Mouse (Mus musculus) CH12.LX (cell line): ENCODE data around the gene Tfap2a. TPM values are rescaled to one million over a fixed set of nuclear protein-coding genes. Genes with fewer than 3 reads are reported as not detected.

Source experiments
- DNase-seq: peaks from one replicate; pipeline ENCODE4 v3.0.0-alpha.2; 2013; ENCODE audit errors: extremely low read depth
- H3K27ac ChIP-seq: 2 replicates; pipeline ENCODE4 v1.5.1; 2012; ENCODE audit warnings: low read depth, mild to moderate bottlenecking, control low read depth, moderate library complexity; ENCODE audit not compliant: insufficient read depth
- H3K27me3 ChIP-seq: replicated peaks from 2 replicates; pipeline ENCODE3; 2012; ENCODE audit warnings: inconsistent platforms
- H3K36me3 ChIP-seq, 2 experiments: replicated peaks in 1 of 2; 2 replicates each; pipeline versions ENCODE3 to v1.6.1; 2012; ENCODE audit warnings: inconsistent platforms in 1 of 2, low read length in 1 of 2, mild to moderate bottlenecking in 1 of 2, mixed read lengths in 1 of 2, moderate library complexity in 1 of 2; ENCODE audit not compliant: control insufficient read depth in 1 of 2, insufficient read depth in 1 of 2
- H3K4me1 ChIP-seq, 2 experiments: 2 replicates each; pipeline ENCODE4 v1.6.1; 2012; ENCODE audit warnings: inconsistent platforms in 1 of 2, moderate library complexity in 1 of 2; ENCODE audit not compliant: insufficient read depth in 2 of 2, control insufficient read depth in 1 of 2
- H3K4me2 ChIP-seq: 2 replicates; pipeline ENCODE4 v1.6.1; 2012; ENCODE audit warnings: low read depth, mild to moderate bottlenecking, control low read depth; ENCODE audit not compliant: poor library complexity, insufficient read depth, severe bottlenecking
- H3K4me3 ChIP-seq, 3 experiments: fragments of 150-350 bp in 1 of 3; sonication (generic) in 1 of 3; replicated peaks in 1 of 3; 2 replicates each; pipeline versions ENCODE3 to v1.5.1; 2011 to 2012; ENCODE audit warnings: low read depth in 2 of 3, low read length in 2 of 3, mild to moderate bottlenecking in 2 of 3, moderate library complexity in 2 of 3, control low read depth in 1 of 3, improper control_type of control experiment in 1 of 3, inconsistent platforms in 1 of 3, mixed read lengths in 1 of 3; ENCODE audit not compliant: poor library complexity in 1 of 3
- H3K79me2 ChIP-seq: replicated peaks from 2 replicates; pipeline ENCODE4 v1.6.1; 2012; ENCODE audit warnings: mild to moderate bottlenecking, moderate library complexity; ENCODE audit not compliant: control insufficient read depth, poor library complexity, insufficient read depth, severe bottlenecking; ENCODE audit errors: extremely low read depth
- H3K9ac ChIP-seq: 2 replicates; pipeline ENCODE4 v1.6.1; 2012; ENCODE audit warnings: low read depth, mild to moderate bottlenecking, control low read depth, moderate library complexity; ENCODE audit not compliant: insufficient read depth
- H3K9me3 ChIP-seq: replicated peaks from 2 replicates; pipeline ENCODE3; 2012; ENCODE audit warnings: low read length, inconsistent platforms, mixed read lengths
- CHD1 ChIP-seq: IDR thresholded peaks from 2 replicates; pipeline ENCODE4 v1.6.1; 2012; ENCODE audit warnings: low read depth, low read length, improper control_type of control experiment, inconsistent platforms
- CTCF ChIP-seq, 2 experiments: IDR thresholded peaks in 1 of 2; conservative IDR thresholded peaks in 1 of 2; 2 replicates each; pipeline ENCODE4 v1.5.1; 2011 to 2012; ENCODE audit warnings: low read depth in 2 of 2, low read length in 2 of 2, improper control_type of control experiment in 1 of 2, inconsistent platforms in 1 of 2, mild to moderate bottlenecking in 1 of 2, moderate library complexity in 1 of 2
- EP300 ChIP-seq: IDR thresholded peaks from 2 replicates; pipeline ENCODE4 v1.6.1; 2011; ENCODE audit warnings: low read length, improper control_type of control experiment
- HCFC1 ChIP-seq: IDR thresholded peaks from 2 replicates; pipeline ENCODE4 v1.6.1; 2012; ENCODE audit warnings: low read depth, mild to moderate bottlenecking, inconsistent platforms, low read length, improper control_type of control experiment
- IRF4 ChIP-seq: IDR thresholded peaks from 2 replicates; pipeline ENCODE4 v1.6.1; 2014; ENCODE audit warnings: low read depth, mild to moderate bottlenecking, inconsistent platforms, low read length, improper control_type of control experiment
- JUN ChIP-seq: IDR thresholded peaks from 2 replicates; pipeline ENCODE4 v1.6.1; 2011; ENCODE audit warnings: low read depth, mild to moderate bottlenecking, low read length, improper control_type of control experiment, moderate library complexity; ENCODE audit not compliant: insufficient read depth
- JUND ChIP-seq: conservative IDR thresholded peaks from 2 replicates; pipeline ENCODE4 v1.6.1; 2011; ENCODE audit warnings: low read depth, low read length, improper control_type of control experiment
- MAFK ChIP-seq: IDR thresholded peaks from 2 replicates; pipeline ENCODE4 v1.6.1; 2011; ENCODE audit warnings: low read length, improper control_type of control experiment; ENCODE audit not compliant: insufficient replicate concordance
- MXI1 ChIP-seq: IDR thresholded peaks from 2 replicates; pipeline ENCODE4 v1.6.1; 2011; ENCODE audit warnings: mild to moderate bottlenecking, low read depth, low read length, improper control_type of control experiment
- NELFE ChIP-seq: IDR thresholded peaks from 2 replicates; pipeline ENCODE4 v1.6.1; 2011; ENCODE audit warnings: low read depth, low read length, improper control_type of control experiment
- NRF1 ChIP-seq: IDR thresholded peaks from 2 replicates; pipeline ENCODE4 v1.6.1; 2014; ENCODE audit warnings: low read depth, mild to moderate bottlenecking, inconsistent platforms, low read length, improper control_type of control experiment, moderate library complexity
- PAX5 ChIP-seq: IDR thresholded peaks from 2 replicates; pipeline ENCODE4 v1.6.1; 2012; ENCODE audit warnings: low read length, inconsistent platforms, mixed read lengths
- POLR2AphosphoS2 ChIP-seq: IDR thresholded peaks from 2 replicates; pipeline ENCODE4 v1.6.1; 2011; ENCODE audit warnings: low read depth, low read length, improper control_type of control experiment
- RAD21 ChIP-seq: IDR thresholded peaks from 2 replicates; pipeline ENCODE4 v1.6.1; 2011; ENCODE audit warnings: low read depth, mild to moderate bottlenecking, low read length, improper control_type of control experiment, moderate library complexity
- SMC3 ChIP-seq: IDR thresholded peaks from 2 replicates; pipeline ENCODE4 v1.6.1; 2011; ENCODE audit warnings: low read depth, low read length, improper control_type of control experiment
- TBP ChIP-seq: conservative IDR thresholded peaks from 2 replicates; pipeline ENCODE4 v1.6.1; 2011; ENCODE audit warnings: low read depth, low read length, improper control_type of control experiment
- ZMIZ1 ChIP-seq: IDR thresholded peaks from 2 replicates; pipeline ENCODE4 v1.6.1; 2012; ENCODE audit warnings: low read depth, mild to moderate bottlenecking, inconsistent platforms, low read length, improper control_type of control experiment
- dilution Hi-C: fragments of 300-500 bp; cut with MboI; formaldehyde crosslinking; loops from 2 replicates; pipeline ENCODE4 v1.14.3; 2020; ENCODE audit warnings: low sequenced_read_pairs; ENCODE audit not compliant: extremely low pct_unique_long_range_greater_than_20kb, extremely low pct_ligation_motif_present
- in situ Hi-C: fragments of 300-500 bp; cut with MboI; formaldehyde crosslinking; loops from 3 replicates; pipeline ENCODE4 v1.14.3; 2019; ENCODE audit warnings: low sequenced_read_pairs, low pct_ligation_motif_present, low pct_unique_long_range_greater_than_20kb, mixed read lengths
- polyA plus RNA-seq: library from polyadenylated mRNA; unstranded; fragments of >175 nt; gene quantifications from 2 replicates; pipeline ENCODE4 v1.2.1, GENCODE M21; 2012; ENCODE audit warnings: low read depth; ENCODE audit not compliant: insufficient read length
- total RNA-seq, 2 experiments: library from RNA; depleted of rRNA; stranded (reverse); fragments of 300-350 nt in 1 of 2; fragments of >200 nt in 1 of 2; gene quantifications; 2 replicates each; pipeline ENCODE4 v1.2.3; 2012 to 2014

Tfap2a gene
- total and polyA plus RNA-seq, 3 experiments = not detected

GRCm38 (mm10) chr13:40749603-40749905 lies 11.4 kb upstream of the Tfap2a start:
- in situ Hi-C loops (no loop called here), dilution Hi-C loops (no loop called here)
- no peak overlapping the region for H3K4me2 ChIP-seq

DNA sequence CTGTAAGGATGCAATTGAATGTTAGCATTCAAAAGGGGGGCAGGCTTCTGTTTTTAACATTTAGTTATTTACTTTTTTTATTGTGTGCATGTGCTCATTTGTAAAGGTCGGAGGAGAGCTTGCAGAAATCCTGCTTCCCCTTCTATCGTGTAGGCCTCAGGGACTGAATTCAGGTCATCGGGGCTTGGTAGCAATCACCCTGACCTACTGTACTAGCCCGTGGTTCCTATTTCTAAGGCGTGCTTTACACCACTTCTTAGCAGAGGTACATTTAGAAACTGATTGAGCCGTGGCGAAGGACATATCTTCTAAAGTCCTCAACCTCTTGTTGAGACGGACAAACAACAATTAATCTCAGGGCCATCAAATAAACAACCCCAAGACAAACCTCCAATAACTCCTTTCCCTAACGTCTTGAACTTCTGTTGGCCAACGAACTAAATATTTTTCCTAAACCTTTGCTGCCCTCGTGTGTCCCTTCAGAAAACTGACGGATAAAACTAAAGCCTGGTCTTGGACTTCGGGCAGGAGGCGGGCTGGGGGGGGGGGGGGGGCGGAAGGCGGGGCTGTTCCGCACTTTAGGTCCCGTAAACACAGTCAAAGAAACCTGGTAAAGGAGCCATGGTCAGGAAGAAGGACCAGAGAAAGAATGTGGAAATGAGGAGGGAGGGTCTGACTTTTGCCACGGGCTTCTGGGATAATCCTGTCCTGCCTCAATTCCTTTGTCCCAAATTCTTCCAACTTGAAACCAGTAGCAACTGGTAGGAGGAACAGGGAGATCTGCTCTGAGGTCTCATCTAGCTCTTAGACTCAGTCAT lies 10.8 kb upstream of the Tfap2a start:
- Histone ChIP-seq H3K4me1 (no peaks in the 10 kb centered on the region), H3K36me3 (no peaks in the 10 kb centered on the region), H3K4me2 (no peak overlapping the region)
- in situ Hi-C loops = no loop called here
- TF ChIP-seq SMC3 (peak; percentile 39), JUN (no peak), RAD21 (peak; percentile 55), CTCF (conservative IDR thresholded peaks at IDR 0.05 in 1 of 2, IDR thresholded peaks at IDR 0.05 in 1 of 2; ENCODE audit: low read depth in 2 of 2, low read length in 2 of 2) (peak in 1 of 2 experiments; percentile 43; a peak in 2 of 4 replicates)
- TF ChIP-seq, all 38 proteins: peak for 3
- Histone ChIP-seq H3K27ac (no peak overlapping the region), H3K27me3 (no peaks in the 10 kb centered on the region), H3K4me3 (no peak overlapping the region), H3K79me2 (no peaks in the 10 kb centered on the region), H3K9ac (no peak overlapping the region), H3K9me3 (no peaks in the 10 kb centered on the region)
- dilution Hi-C loops = no loop called here
- DNase-seq = peak; percentile 61

More at GRCm38 (mm10) chr13:40749603-40749905, 11.4 kb upstream of the Tfap2a start:
- no peaks in the 10 kb centered on the region for H3K36me3 ChIP-seq
- TF ChIP-seq ZMIZ1 (no peak), NRF1 (no peak), JUND (no peak), CHD1 (no peak), MAFK (no peak), POLR2AphosphoS2 (no peak), TBP (no peak), PAX5 (no peak), MXI1 (no peak), EP300 (no peak), NELFE (no peak), IRF4 (no peak), HCFC1 (no peak)
- TF ChIP-seq, all 38 proteins: peak for 0
- Histone ChIP-seq H3K9ac (no peak overlapping the region), H3K4me3 (no peak overlapping the region), H3K9me3 (no peaks in the 10 kb centered on the region), H3K27me3 (no peaks in the 10 kb centered on the region), H3K4me1 (no peaks in the 10 kb centered on the region), H3K27ac (no peak overlapping the region), H3K79me2 (no peaks in the 10 kb centered on the region)
- no peak for DNase-seq
